Comparison of ENCODE assay signal across 34 mouse cellular contexts in genomic region chr2:178430231-178430630, GRCm38 (mm10). TPM values are rescaled to one million over a fixed set of nuclear protein-coding genes. Genes with fewer than 3 reads are reported as not detected.
"Had no signal": no experiment of that assay in that cellular context is flagged by ENCODE, and none has a peak within 500 bp of the region (broad histone marks: within the 10 kb centered on the region; RNA-seq: fewer than 3 reads in every experiment).

Cdh26 (plus strand) TSS chr2:178430531.

- H3K9me3 ChIP-seq: embryonic facial prominence, embryonic 12.5 days; embryonic facial prominence, embryonic 13.5 days; embryonic facial prominence, embryonic 15.5 days; forebrain, embryonic 10.5 days; forebrain, embryonic 12.5 days; forebrain, embryonic 13.5 days; forebrain, embryonic 15.5 days had no signal

- DNase-seq: cerebellum, adult 18-20 months; cerebellum, adult 2 months; cerebellum, adult 8-10 months; cerebellum, adult 9-10 months; cerebellum, adult 9-11 months; cerebellum, postnatal 10 days; cerebellum, postnatal 14 days; cerebellum, postnatal 25 days; cerebellum, postnatal 36 days; embryo, embryonic 11 days; forebrain, postnatal 0 days; gastrocnemius, adult 2 months; gastrocnemius, postnatal 14 days; gastrocnemius, postnatal 25 days; gastrocnemius, postnatal 36 days; heart, adult 18-20 months; heart, adult 2 months had no signal

- H3K27me3 ChIP-seq: forebrain, embryonic 13.5 days; forebrain, embryonic 15.5 days had no signal

- H3K4me1 ChIP-seq: forebrain, embryonic 12.5 days; forebrain, embryonic 15.5 days had no signal

- ATAC-seq: forebrain, embryonic 13.5 days; forebrain, embryonic 14.5 days; forebrain, embryonic 15.5 days; forebrain, embryonic 16.5 days; forebrain, postnatal 0 days had no signal

- H3K9ac ChIP-seq: embryonic facial prominence, embryonic 12.5 days; embryonic facial prominence, embryonic 13.5 days; embryonic facial prominence, embryonic 15.5 days; forebrain, embryonic 12.5 days; forebrain, embryonic 13.5 days; forebrain, embryonic 15.5 days; forebrain, postnatal 0 days had no signal

- H3K27ac ChIP-seq: embryonic facial prominence, embryonic 12.5 days; embryonic facial prominence, embryonic 13.5 days; embryonic facial prominence, embryonic 15.5 days; forebrain, embryonic 10.5 days; forebrain, embryonic 12.5 days; forebrain, embryonic 13.5 days; forebrain, embryonic 15.5 days; gastrocnemius, adult 2 months; heart, adult 2 months had no signal

- H3K36me3 ChIP-seq: embryonic facial prominence, embryonic 12.5 days; embryonic facial prominence, embryonic 13.5 days; embryonic facial prominence, embryonic 15.5 days; forebrain, embryonic 10.5 days; forebrain, embryonic 12.5 days; forebrain, embryonic 15.5 days had no signal

- H3K4me2 ChIP-seq: embryonic facial prominence, embryonic 12.5 days; embryonic facial prominence, embryonic 13.5 days; embryonic facial prominence, embryonic 15.5 days; forebrain, embryonic 12.5 days; forebrain, embryonic 13.5 days; forebrain, embryonic 15.5 days had no signal

- H3K4me3 ChIP-seq: embryonic facial prominence, embryonic 12.5 days; embryonic facial prominence, embryonic 13.5 days; embryonic facial prominence, embryonic 15.5 days; erythroblast, embryonic 14.5 days; forebrain, embryonic 10.5 days; forebrain, embryonic 12.5 days; forebrain, embryonic 13.5 days; forebrain, embryonic 15.5 days; gastrocnemius, adult 2 months; heart, adult 2 months had no signal

RNA-seq across cellular contexts. Expression of gene Cdh26, which starts in this region (rescaled TPM):
- total RNA-seq: common myeloid progenitor, adult 5-6 weeks; gastrocnemius, adult 18-20 months; gastrocnemius, adult 2 months; gastrocnemius, adult 8-10 months; gastrocnemius, postnatal 14 days; gastrocnemius, postnatal 25 days; gastrocnemius, postnatal 36 days; gastrocnemius, postnatal 4 days; granulocyte monocyte progenitor cell, adult 5-6 weeks; heart, adult 2 months; heart, adult 8-10 months had no signal
- polyA plus RNA-seq: erythroblast, embryonic 14.5 days; forebrain, embryonic 11.5 days; forebrain, embryonic 13.5 days had no signal
